11 mouse cellular contexts compared by ENCODE assay signal in the genomic region with DNA sequence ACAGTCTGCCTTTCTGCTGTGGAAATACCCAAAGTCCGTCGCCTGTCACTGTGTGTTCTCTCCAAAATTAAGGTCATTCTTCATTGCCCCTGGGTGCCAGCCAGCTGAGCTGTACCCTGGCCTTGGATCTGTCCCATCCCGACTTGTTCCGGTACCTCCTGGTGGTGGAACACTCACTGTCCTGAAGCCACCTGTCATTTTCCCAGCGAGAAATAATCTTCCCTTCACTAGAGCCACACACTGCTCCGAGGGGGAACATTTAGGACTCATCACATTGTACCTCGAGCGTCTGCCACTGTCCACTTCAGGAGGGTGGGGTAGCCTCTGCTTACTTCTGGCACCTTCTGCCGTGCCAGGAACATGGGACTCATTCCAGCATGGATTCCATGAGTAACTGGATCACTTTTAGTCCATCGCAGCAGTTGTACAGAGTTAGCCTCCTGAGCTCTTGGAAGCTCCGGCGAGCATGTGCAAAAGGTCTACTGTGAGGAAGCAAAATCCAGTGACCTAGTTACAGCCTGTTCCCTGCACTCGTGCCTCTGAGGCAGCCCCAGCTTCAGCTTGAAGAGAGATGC.
DNase-seq lines count a peak whose midpoint lies in the region; ATAC-seq and TF ChIP-seq lines count a peak whose summit lies in the region.
"Had no signal": no experiment of that assay in that cellular context is flagged by ENCODE, and none has a peak within 500 bp of the region (broad histone marks: within the 10 kb centered on the region; RNA-seq: fewer than 3 reads in every experiment).

No protein-coding gene starts in this region.

- H3K4me3 ChIP-seq in liver, postnatal 0 days (ENCODE audit: low read depth, low read length) = no peak overlapping the region
- no peak overlapping the region for H3K4me3 ChIP-seq in liver, embryonic 12.5 days
- no peak overlapping the region for H3K4me3 ChIP-seq in forebrain, postnatal 0 days (ENCODE audit: low read depth, low read length)
- H3K4me3 ChIP-seq: neural tube, embryonic 15.5 days had no signal

- H3K27me3 ChIP-seq in liver, postnatal 0 days (ENCODE audit: insufficient read depth, low read length) = no peaks in the 10 kb centered on the region
- no peaks in the 10 kb centered on the region for H3K27me3 ChIP-seq in liver, embryonic 12.5 days (replicated peaks)
- no peaks in the 10 kb centered on the region for H3K27me3 ChIP-seq in forebrain, postnatal 0 days (ENCODE audit: insufficient read depth, low read length)
- H3K27me3 ChIP-seq: neural tube, embryonic 15.5 days had no signal

- DNase-seq in frontal cortex, postnatal 14 days (ENCODE audit: low spot score in 2 of 2) = no peak
- DNase-seq in liver, postnatal 0 days = peak; percentile 59
- peak; percentile 80 for DNase-seq in gastrocnemius, adult 8-10 months (ENCODE audit: low spot score in 2 of 2)
- peak; percentile 20 to 42 for DNase-seq in left cerebral cortex, postnatal 25 days (ENCODE audit: low spot score in 2 of 2)
- no peak for DNase-seq in embryo, embryonic 9.5 days (ENCODE audit: extremely low spot score)
- no peak for DNase-seq in forebrain, postnatal 0 days
- DNase-seq: layer of hippocampus, adult 9-11 months had no signal

- WGBS in liver, postnatal 0 days (ENCODE audit: insufficient replicate concordance) = 76% methylated on average over 13 of the region's 13 CpGs
- WGBS in liver, embryonic 12.5 days (ENCODE audit: insufficient replicate concordance) = 78% methylated on average over 13 of the region's 13 CpGs
- 87% methylated on average over 13 of the region's 13 CpGs for WGBS in forebrain, postnatal 0 days

- H3K4me2 ChIP-seq in liver, postnatal 0 days (ENCODE audit: low read depth, low read length) = no peak overlapping the region
- no peak overlapping the region for H3K4me2 ChIP-seq in liver, embryonic 12.5 days
- H3K4me2 ChIP-seq in forebrain, postnatal 0 days (ENCODE audit: low read depth) = no peak overlapping the region
- H3K4me2 ChIP-seq: neural tube, embryonic 15.5 days had no signal

- H3K4me1 ChIP-seq in liver, postnatal 0 days (ENCODE audit: insufficient read depth) = peaks cover 8% of the 10 kb centered on the region
- H3K4me1 ChIP-seq in liver, embryonic 12.5 days = no peaks in the 10 kb centered on the region
- H3K4me1 ChIP-seq in forebrain, postnatal 0 days (ENCODE audit: insufficient read depth) = no peaks in the 10 kb centered on the region; the same call in none of the 2 replicates

- peak; percentile 85 for ATAC-seq in frontal cortex, adult (ENCODE audit: low TSS enrichment)
- ATAC-seq in liver, postnatal 0 days = peak; percentile 94
- no peak for ATAC-seq in liver, embryonic 12.5 days
- no peak for ATAC-seq in forebrain, postnatal 0 days

- 0 out of 2 replicates have a peak, but pooled peaks have one; percentile 39 for TF ChIP-seq EP300 in liver, postnatal 0 days (IDR thresholded peaks at IDR 0.05; ENCODE audit: low read depth)

- H3K9ac ChIP-seq in liver, postnatal 0 days (replicated peaks) = no peak overlapping the region
- H3K9ac ChIP-seq in liver, embryonic 12.5 days = no peak overlapping the region
- H3K9ac ChIP-seq in forebrain, postnatal 0 days = no peak overlapping the region
- H3K9ac ChIP-seq: neural tube, embryonic 15.5 days had no signal

- H3K9me3 ChIP-seq in liver, postnatal 0 days (ENCODE audit: low read length) = no peaks in the 10 kb centered on the region
- no peaks in the 10 kb centered on the region for H3K9me3 ChIP-seq in liver, embryonic 12.5 days (replicated peaks)
- no peaks in the 10 kb centered on the region for H3K9me3 ChIP-seq in forebrain, postnatal 0 days (ENCODE audit: low read length)
- H3K9me3 ChIP-seq: neural tube, embryonic 15.5 days had no signal

- TF ChIP-seq CTCF in liver, postnatal 0 days (IDR thresholded peaks at IDR 0.05; ENCODE audit: low read depth) = 0 out of 2 replicates have a peak, but pooled peaks have one; percentile 20
- TF ChIP-seq CTCF in forebrain, postnatal 0 days (IDR thresholded peaks at IDR 0.05; ENCODE audit: low read depth) = no peak

- intact Hi-C loops in left cerebral cortex, postnatal 25 days (cut with DNase I) = loop anchor here (2.0 to 5.0 kb wide), 2 partner anchors 495 to 574 kb away; a partner anchor contains a TSS

- H3K36me3 ChIP-seq in liver, postnatal 0 days (replicated peaks; ENCODE audit: insufficient read depth, low read length) = no peaks in the 10 kb centered on the region
- H3K36me3 ChIP-seq in liver, embryonic 12.5 days = no peaks in the 10 kb centered on the region
- no peaks in the 10 kb centered on the region for H3K36me3 ChIP-seq in forebrain, postnatal 0 days (ENCODE audit: insufficient read depth)
- H3K36me3 ChIP-seq: neural tube, embryonic 15.5 days had no signal

- peak overlapping the region; percentile 67; the same call in 1 of the 2 replicates for H3K27ac ChIP-seq in liver, postnatal 0 days (ENCODE audit: low read depth)
- H3K27ac ChIP-seq in liver, embryonic 12.5 days = no peak overlapping the region
- H3K27ac ChIP-seq in forebrain, postnatal 0 days (ENCODE audit: low read depth, low read length) = no peak overlapping the region
- H3K27ac ChIP-seq: neural tube, embryonic 15.5 days; stomach, postnatal 0 days had no signal

Comparison
In these comparisons a context has a peak if more than half of its experiments do, and no peak if none do; other contexts are left out.
1. ATAC-seq: peak in frontal cortex, adult (single experiment) and liver, postnatal 0 days (single experiment); none in liver, embryonic 12.5 days (single experiment) and forebrain, postnatal 0 days (single experiment).
2. DNase-seq: peak in liver, postnatal 0 days (single experiment), gastrocnemius, adult 8-10 months (2 of 2) and left cerebral cortex, postnatal 25 days (2 of 2); none in frontal cortex, postnatal 14 days (0 of 2), embryo, embryonic 9.5 days (single experiment) and forebrain, postnatal 0 days (single experiment).